Mouse (Mus musculus) neural tube, embryonic 13.5 days (tissue): Measurements from ENCODE around the gene Dusp5. TPM values are rescaled to one million over a fixed set of nuclear protein-coding genes. Genes with fewer than 3 reads are reported as not detected.
"Not testable (repeated sequence)": the region's sequence is repeated elsewhere in the genome, so short reads cannot be mapped to it uniquely, and the experiment has no call there.

ENCODE experiments used
- ATAC-seq: fragments of 200-750 bp; cut with Nextera tagmentation; 2 replicates; pipeline ENCODE4 v1.8.0; 2017; ENCODE audit warnings: low read depth, mild to moderate bottlenecking, moderate TSS enrichment, moderate library complexity
- H3K27ac ChIP-seq: fragments of 300-500 bp; sonication (generic); replicated peaks from 2 replicates; pipeline ENCODE4 v1.5.1; 2015; ENCODE audit warnings: moderate library complexity, mild to moderate bottlenecking, inconsistent platforms
- H3K27me3 ChIP-seq: fragments of 300-500 bp; sonication (generic); 2 replicates; pipeline ENCODE4 v1.6.1; 2015; ENCODE audit warnings: mild to moderate bottlenecking, inconsistent platforms
- H3K36me3 ChIP-seq: fragments of 300-500 bp; sonication (generic); 2 replicates; pipeline ENCODE4 v1.6.1; 2015; ENCODE audit warnings: mild to moderate bottlenecking, inconsistent platforms
- H3K4me1 ChIP-seq: fragments of 300-500 bp; sonication (generic); replicated peaks from 2 replicates; pipeline ENCODE4 v1.6.1; 2015; ENCODE audit warnings: inconsistent platforms
- H3K4me2 ChIP-seq: fragments of 300-500 bp; sonication (generic); 2 replicates; pipeline ENCODE4 v1.6.1; 2015; ENCODE audit warnings: inconsistent platforms, mild to moderate bottlenecking, moderate library complexity
- H3K4me3 ChIP-seq: fragments of 300-500 bp; sonication (generic); 2 replicates; pipeline ENCODE4 v1.5.1; 2015; ENCODE audit warnings: mild to moderate bottlenecking, inconsistent platforms
- H3K9ac ChIP-seq: fragments of 300-500 bp; sonication (generic); 2 replicates; pipeline ENCODE4 v1.6.1; 2015; ENCODE audit warnings: moderate library complexity, mild to moderate bottlenecking, inconsistent platforms
- H3K9me3 ChIP-seq: fragments of 300-500 bp; sonication (generic); 2 replicates; pipeline ENCODE4 v1.6.1; 2016; ENCODE audit warnings: inconsistent platforms
- WGBS: fragments of 180-500 bp; shearing (Covaris S2); methylation state at CpG from one replicate; pipeline ENCODE4 v1.1.7; 2015; 5-methylcytosine and 5-hydroxymethylcytosine counted together
- polyA plus RNA-seq: library from polyadenylated mRNA; unstranded; fragments of >200 nt; fragmentation: Nextera tagmentation; extraction: Ambion mirVana; gene quantifications from 2 replicates; pipeline ENCODE4 v1.2.1, GENCODE M21; 2015

The Dusp5 gene
- polyA plus RNA-seq, 1 experiment from 2014 or later, result 2.7 TPM

DNA sequence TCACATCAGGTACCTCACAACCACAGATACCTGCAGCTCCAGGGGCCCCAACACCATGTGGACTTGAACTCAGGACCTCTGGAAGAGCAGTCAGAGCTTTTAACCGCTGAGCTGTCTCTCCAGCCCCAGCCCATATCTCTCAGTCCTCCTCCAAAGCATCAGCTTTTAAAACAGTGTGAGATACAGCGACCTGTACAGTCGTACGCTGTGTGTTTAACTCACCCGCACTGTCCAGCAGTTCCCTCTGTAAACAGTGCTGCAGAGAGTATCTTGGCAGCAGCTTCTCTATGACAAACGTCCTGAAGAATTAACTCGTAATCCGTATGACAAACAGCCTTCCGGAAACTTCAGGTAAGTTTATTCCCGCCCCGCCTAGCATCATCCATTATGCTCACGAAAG lies 43.7 kb downstream of the Dusp5 start:
- Histone ChIP-seq H3K4me3 (no peak overlapping the region), H3K36me3 (no peaks in the 10 kb centered on the region), H3K9me3 (no peaks in the 10 kb centered on the region), H3K27ac (no peak overlapping the region), H3K9ac (no peak overlapping the region), H3K4me1 (0 out of 2 replicates have a peak, but pooled peaks cover 5% of the 10 kb centered on the region), H3K4me2 (no peak overlapping the region), H3K27me3 (no peaks in the 10 kb centered on the region)
- ATAC-seq, result no peak
- 88% methylated on average over 12 of the region's 12 CpGs for WGBS

DNA sequence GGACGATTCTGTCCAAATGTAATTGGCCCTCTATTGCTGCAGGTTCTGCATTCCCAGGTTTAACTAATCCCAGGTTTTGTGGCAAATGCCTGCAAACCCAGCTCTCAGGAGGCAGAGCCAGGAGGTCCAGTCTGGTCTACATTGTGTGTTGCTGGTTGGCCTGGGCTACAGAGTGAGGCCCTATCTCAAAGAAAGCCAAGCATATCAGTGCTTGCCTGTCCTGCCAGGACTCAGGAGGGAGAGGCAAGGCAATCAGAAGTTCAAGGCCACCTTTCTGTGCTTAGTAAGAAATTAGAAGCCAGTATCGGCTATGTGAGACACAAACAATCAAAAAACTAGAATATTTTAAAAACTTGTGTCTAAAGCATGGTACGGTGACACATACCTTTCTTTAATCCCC lies 44.2 kb downstream of the Dusp5 start:
- H3K36me3 ChIP-seq, result no peaks in the 10 kb centered on the region
- no peaks in the 10 kb centered on the region for H3K27me3 ChIP-seq
- no peak overlapping the region for H3K9ac ChIP-seq
- no peak for ATAC-seq
- H3K27ac ChIP-seq, result no peak overlapping the region
- H3K4me1 ChIP-seq, result no peaks in the 10 kb centered on the region
- no peak overlapping the region for H3K4me2 ChIP-seq
- no peak overlapping the region for H3K4me3 ChIP-seq
- 90% methylated on average over 3 of the region's 3 CpGs for WGBS
- no peaks in the 10 kb centered on the region for H3K9me3 ChIP-seq

DNA sequence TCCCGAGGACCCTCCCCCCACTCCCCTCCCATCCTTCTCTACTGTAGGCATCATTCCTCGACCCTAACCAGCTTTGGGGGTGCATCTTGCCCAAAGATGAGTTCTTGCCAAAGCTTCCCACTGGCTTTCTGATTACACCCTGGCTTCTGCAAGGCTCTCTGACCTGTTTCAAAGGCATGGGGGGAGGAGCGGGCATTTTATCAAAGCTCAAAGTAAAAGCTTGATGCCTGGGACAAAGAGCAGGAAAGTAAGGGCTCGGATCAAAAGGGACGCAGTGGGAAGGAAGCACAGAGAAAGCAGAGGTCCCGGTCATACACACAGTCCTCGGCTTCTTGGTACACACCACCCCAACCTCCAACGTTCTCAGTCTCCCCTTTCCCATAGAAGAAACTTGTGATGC lies 45.2 kb downstream of the Dusp5 start:
- WGBS, result 53% methylated on average over 8 of the region's 8 CpGs
- no peaks in the 10 kb centered on the region for H3K9me3 ChIP-seq
- H3K27me3 ChIP-seq, result no peaks in the 10 kb centered on the region
- no peak overlapping the region for H3K4me2 ChIP-seq
- no peak overlapping the region for H3K4me3 ChIP-seq
- H3K36me3 ChIP-seq, result no peaks in the 10 kb centered on the region
- H3K27ac ChIP-seq, result no peak overlapping the region
- H3K9ac ChIP-seq, result no peak overlapping the region
- no peak for ATAC-seq
- H3K4me1 ChIP-seq, result no peaks in the 10 kb centered on the region; the same call in 1 of the 2 replicates

DNA sequence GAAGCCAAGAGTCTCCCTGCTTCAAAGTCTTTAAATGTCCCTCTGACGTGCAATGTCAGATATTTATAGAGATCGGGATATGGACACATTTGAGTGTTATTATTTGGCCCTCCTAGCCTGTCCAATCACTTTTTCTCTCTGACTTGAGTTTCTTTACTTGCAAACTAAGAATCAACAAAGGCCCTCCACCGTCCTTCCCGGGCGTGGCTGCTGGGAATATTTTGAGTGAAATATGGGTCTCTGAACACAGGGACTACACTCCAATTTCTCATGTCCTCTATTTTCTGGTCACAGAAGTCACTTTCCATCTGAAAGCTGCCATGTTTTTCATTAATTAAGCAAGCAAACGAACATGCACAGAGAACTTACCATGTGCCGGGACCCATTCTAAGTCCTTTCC lies 45.6 kb downstream of the Dusp5 start:
- WGBS, result 91% methylated on average over 7 of the region's 7 CpGs
- H3K27me3 ChIP-seq, result no peaks in the 10 kb centered on the region
- H3K4me3 ChIP-seq, result no peak overlapping the region
- no peak overlapping the region for H3K4me2 ChIP-seq
- H3K9me3 ChIP-seq, result no peaks in the 10 kb centered on the region
- no peak overlapping the region for H3K9ac ChIP-seq
- H3K36me3 ChIP-seq, result no peaks in the 10 kb centered on the region
- ATAC-seq, result no peak
- no peak overlapping the region for H3K27ac ChIP-seq
- no peaks in the 10 kb centered on the region; the same call in 1 of the 2 replicates for H3K4me1 ChIP-seq

DNA sequence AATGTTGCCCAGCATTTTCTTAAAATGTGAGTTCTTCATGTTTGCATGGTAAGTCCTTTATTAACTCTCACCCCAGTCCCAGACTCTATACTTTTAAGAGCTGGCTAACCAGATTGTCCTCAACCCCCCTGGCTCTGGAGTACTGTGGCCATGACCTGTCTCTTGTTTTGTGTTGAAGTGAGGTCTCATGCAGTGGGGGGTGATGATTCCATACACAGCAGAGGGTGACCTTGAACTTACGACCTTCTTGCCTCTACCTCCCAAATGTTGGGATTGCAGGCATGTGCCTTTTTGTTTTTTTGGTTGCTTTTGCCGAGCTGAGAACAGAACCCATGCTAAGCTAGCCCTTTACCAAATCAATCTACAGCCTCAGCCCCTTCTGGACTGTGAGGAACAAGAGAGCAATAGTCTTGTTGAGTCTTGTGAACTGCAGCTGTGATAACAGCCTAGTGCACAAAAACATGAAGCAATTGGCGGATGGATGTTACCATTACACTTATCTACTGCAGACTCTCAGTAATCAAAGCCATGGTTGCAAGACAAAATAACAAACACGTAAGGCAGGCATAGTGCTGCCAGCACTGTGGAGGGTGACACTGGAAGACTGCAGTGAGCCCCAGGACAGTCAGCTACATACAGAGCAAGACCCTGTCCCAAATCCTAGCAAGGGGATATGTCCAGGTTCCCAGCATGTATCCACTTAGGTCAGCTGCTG lies 46.5 kb downstream of the Dusp5 start:
- Histone ChIP-seq H3K9me3 (no peaks in the 10 kb centered on the region), H3K9ac (no peak overlapping the region), H3K27ac (no peak overlapping the region), H3K4me1 (no peaks in the 10 kb centered on the region; the same call in 1 of the 2 replicates), H3K27me3 (no peaks in the 10 kb centered on the region), H3K4me3 (no peak overlapping the region), H3K4me2 (no peak overlapping the region), H3K36me3 (no peaks in the 10 kb centered on the region)
- WGBS, result 79% methylated on average over 4 of the region's 4 CpGs
- ATAC-seq, result no peak

DNA sequence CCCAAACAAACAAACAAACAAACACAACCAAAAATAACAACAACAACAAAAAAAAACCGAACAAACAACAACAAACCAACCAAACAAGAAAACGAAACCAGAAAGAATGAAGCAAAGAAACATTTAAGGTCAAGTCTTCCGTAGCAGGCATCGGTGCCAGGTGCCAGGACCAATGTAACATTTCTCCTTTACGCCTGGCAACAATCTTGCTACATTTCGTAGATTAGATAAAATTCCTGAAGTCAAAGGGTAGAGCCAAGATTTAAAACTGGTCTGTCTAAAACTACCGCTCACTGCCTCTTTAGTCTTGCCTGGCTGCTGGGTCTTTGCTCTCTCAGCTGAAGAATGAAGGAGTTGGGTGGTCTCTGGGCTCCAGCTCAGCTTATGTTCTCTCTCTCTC lies 47.2 kb downstream of the Dusp5 start:
- Histone ChIP-seq H3K27ac (no peak overlapping the region), H3K36me3 (no peaks in the 10 kb centered on the region), H3K4me3 (no peak overlapping the region), H3K4me2 (no peak overlapping the region), H3K9me3 (no peaks in the 10 kb centered on the region), H3K27me3 (no peaks in the 10 kb centered on the region), H3K4me1 (no peaks in the 10 kb centered on the region; the same call in 1 of the 2 replicates), H3K9ac (no peak overlapping the region)
- ATAC-seq, result no peak
- WGBS, result 89% methylated on average over 7 of the region's 7 CpGs

DNA sequence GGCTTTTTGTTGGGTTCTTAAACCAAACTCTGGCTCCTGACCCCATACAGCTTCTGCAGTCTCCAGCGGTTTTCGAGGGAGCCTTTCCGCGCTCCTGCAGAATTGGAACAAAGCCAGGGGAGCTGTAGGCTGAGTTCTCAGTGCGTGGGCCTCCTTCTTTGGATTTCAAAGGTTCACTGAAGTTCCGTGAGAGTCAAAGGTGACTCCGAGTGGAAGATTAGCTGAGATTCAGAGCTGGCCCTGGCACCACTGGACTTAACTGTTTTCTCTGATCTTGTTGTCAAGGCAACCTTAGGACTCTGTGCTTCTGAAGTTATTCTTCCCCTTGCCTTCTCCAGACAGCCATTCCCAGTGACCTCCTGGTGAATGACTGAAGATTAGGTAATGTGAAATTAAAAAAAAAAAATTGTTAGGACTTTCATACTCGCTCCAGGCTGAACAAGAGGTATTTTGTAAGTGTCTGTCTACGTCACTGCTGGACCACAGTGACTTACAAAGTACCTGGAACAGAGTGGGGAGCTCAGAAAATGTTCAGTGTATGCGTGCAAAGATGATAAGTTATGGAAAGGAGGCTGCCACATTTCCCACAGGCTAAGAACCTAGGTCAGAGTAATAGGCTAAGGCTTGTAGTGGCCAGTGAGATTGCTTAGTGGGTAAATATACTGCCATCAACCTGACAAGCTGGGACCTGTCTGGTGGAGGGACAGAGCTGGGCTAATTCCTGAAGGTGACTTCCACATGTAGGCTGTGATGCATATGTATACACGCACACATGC lies 48.3 kb downstream of the Dusp5 start:
- no peak for ATAC-seq
- Histone ChIP-seq H3K4me3 (no peak overlapping the region), H3K4me1 (no peaks in the 10 kb centered on the region; the same call in 1 of the 2 replicates), H3K36me3 (no peaks in the 10 kb centered on the region), H3K9ac (no peak overlapping the region), H3K9me3 (no peaks in the 10 kb centered on the region), H3K27ac (no peak overlapping the region), H3K4me2 (no peak overlapping the region), H3K27me3 (no peaks in the 10 kb centered on the region)
- 65% methylated on average over 11 of the region's 11 CpGs for WGBS

DNA sequence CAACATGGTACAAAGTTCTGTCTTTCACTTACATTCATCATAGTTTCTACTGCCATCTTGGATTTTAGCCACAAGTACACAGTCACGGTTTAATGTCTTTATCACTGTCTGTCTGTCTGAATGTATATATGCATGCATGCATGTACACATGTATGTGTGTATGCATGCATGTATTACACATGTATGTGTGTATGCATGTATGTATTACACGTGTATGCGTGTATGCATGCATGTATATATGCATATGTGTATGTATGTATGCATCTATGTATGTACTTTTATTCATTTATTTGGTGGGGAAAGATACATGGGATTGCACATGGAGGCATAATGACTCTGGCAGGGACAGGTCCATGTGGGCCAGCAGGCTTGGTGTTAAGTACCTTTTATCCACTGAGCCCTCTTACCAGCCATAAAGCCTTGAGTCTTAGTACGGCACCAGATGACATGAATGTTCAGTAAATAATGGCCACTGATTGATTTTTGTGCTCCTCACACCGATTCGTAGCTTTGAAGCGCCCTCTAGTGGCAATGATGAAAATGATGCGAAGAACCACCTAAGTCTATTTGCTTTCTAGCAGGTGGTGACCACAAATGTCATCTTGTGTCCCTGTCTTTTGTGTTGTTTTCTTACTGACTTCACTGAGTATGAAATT lies 49.8 kb downstream of the Dusp5 start:
- Histone ChIP-seq H3K4me1 (no peaks in the 10 kb centered on the region; the same call in 1 of the 2 replicates), H3K4me3 (no peak overlapping the region), H3K9me3 (no peaks in the 10 kb centered on the region), H3K27ac (no peak overlapping the region), H3K9ac (no peak overlapping the region), H3K4me2 (peak overlapping the region; percentile 28; the same call in 1 of the 2 replicates), H3K27me3 (no peaks in the 10 kb centered on the region), H3K36me3 (no peaks in the 10 kb centered on the region)
- WGBS, result 14% methylated on average over 8 of the region's 8 CpGs
- peak; percentile 67 for ATAC-seq

DNA sequence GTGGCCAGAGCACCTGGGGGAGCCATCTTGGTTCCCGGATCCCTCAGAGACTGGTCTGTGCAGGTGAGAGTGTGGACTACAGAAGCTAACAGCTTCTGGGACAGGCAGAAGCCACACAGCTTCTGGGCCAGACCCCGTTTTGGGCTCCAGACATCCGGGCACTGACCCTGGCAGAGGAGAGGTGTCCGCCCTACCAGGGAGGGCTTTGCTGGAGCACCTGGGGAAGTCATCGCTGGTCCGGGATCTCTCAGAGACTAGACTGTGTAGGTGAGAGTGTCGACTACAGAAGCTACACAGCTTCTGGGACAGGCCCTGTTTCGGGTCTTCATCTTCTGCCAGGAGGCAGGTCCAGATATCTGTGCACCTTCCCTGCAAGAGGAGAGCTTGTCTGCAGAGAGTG lies 51.4 kb downstream of the Dusp5 start:
- WGBS, result 92% methylated on average over 8 of the region's 8 CpGs
- H3K9me3 ChIP-seq, result peaks cover 14% of the 10 kb centered on the region
- not testable (repeated sequence) for H3K27ac ChIP-seq, ATAC-seq, H3K4me1 ChIP-seq, H3K36me3 ChIP-seq, H3K27me3 ChIP-seq, H3K9ac ChIP-seq, H3K4me2 ChIP-seq, H3K4me3 ChIP-seq

DNA sequence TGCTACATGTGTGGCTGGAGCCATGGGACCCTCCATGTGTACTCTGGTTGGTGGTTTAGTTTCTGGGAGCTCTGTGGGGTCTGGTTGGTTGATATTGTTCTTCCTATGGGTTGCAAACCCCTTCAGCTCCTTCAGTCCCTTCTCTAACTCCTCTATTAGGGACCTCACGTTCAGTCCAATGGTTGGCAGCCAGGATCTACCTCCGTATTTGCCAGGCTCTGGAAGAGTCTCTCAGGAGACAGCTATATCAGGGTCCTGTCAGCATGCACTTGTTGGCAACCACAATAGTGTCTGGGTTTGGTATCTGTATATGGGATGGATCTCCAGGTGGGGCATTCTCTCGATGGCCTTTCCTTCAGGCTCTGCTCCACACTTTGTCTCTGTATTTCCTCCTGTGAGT lies 58.8 kb downstream of the Dusp5 start:
- not testable (repeated sequence) for H3K4me1 ChIP-seq, H3K4me3 ChIP-seq, H3K36me3 ChIP-seq, H3K9ac ChIP-seq, H3K27me3 ChIP-seq, ATAC-seq, H3K27ac ChIP-seq, H3K4me2 ChIP-seq
- H3K9me3 ChIP-seq, result peaks cover 15% of the 10 kb centered on the region
- 93% methylated on average over 3 of the region's 3 CpGs for WGBS

DNA sequence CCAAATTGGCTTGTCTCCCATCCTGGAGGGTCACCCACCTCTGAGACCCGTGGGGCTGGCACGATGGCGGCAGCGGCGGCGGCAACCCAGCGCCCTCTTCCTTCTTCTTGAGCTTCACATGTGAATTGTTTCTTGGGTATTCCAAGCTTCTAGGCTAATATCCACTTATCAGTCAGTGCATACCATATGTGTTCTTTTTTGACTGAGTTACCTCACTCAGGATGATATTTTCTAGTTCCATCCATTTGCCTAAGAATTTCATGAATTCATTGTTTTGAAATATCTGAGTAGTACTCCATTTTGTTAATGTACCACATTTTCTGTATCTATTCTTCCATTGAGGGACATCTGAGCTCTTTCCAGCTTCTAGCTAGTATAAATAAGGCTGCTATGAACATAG lies 60.1 kb downstream of the Dusp5 start, which contains the start of gene Nutf2-ps1:
Gene Nutf2-ps1 (minus strand): TSS at position 101 of the 400 bp plus-strand sequence.
- H3K9ac ChIP-seq, H3K27me3 ChIP-seq, H3K36me3 ChIP-seq, H3K4me3 ChIP-seq, H3K27ac ChIP-seq, ATAC-seq, H3K4me2 ChIP-seq, H3K4me1 ChIP-seq: not testable (repeated sequence)
- WGBS, result 96% methylated on average over 7 of the region's 7 CpGs
- peaks cover 14% of the 10 kb centered on the region for H3K9me3 ChIP-seq
